Mouse (Mus musculus) skeletal muscle tissue, postnatal 0 days (tissue): ENCODE measurements around the gene Zfp963. TPM values are rescaled to one million over a fixed set of nuclear protein-coding genes. Genes with fewer than 3 reads are reported as not detected.

Source experiments
- polyA plus RNA-seq: library from polyadenylated mRNA; unstranded; fragments of >200 nt; fragmentation: Nextera tagmentation; extraction: Ambion mirVana; gene quantifications from 2 replicates; pipeline ENCODE4 v1.2.1, GENCODE M21; 2015

The Zfp963 gene
- polyA plus RNA-seq = 3.4 and 3.9 TPM in 2 replicates

GRCm38 (mm10) chr8:69749544-69750454 is at the start of gene Zfp963:
Gene Zfp963 (minus strand): TSS chr8:69749970.

DNA sequence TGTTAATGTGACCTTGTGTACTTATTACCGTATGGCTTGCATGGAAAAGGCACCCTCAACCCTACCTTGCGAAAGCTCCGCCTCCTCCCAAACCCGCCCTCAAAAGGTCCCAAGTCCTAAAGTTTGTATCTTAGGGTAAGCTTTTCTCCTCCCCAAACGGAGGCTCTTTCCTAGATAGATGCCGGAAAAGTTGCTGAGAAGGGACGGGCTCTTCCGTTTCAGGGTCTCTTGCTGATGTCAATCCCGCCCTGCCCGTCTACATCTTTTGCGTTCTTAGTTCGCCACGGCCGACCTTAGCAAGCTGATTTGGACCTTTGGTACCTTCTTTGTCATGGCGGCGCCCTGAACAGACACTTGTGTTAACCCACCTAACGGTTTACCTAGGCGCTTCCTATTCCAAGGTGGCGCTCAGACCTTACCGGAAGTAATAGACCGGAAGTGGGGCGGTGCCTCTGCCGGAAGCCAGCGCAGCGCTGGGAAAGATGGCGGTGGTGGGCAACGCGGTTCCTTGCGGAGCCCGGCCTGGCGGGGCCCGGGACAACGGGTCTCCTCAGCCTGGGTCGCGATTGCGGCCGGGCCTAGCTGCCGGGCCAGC is 41.1 kb upstream of the Zfp963 start, which contains the start of the genes Atp13a1 and Zfp866:
Gene Atp13a1, plus strand, starts transcription at position 391 of the 595 bp plus-strand sequence.
Gene Zfp866, minus strand, starts transcription at position 406 of the 595 bp plus-strand sequence.

GRCm38 (mm10) chr8:69774503-69775148 is 24.9 kb upstream of the Zfp963 start, which contains the start of gene Gm20422:
Gene Gm20422 (minus strand): TSS chr8:69774886.

DNA sequence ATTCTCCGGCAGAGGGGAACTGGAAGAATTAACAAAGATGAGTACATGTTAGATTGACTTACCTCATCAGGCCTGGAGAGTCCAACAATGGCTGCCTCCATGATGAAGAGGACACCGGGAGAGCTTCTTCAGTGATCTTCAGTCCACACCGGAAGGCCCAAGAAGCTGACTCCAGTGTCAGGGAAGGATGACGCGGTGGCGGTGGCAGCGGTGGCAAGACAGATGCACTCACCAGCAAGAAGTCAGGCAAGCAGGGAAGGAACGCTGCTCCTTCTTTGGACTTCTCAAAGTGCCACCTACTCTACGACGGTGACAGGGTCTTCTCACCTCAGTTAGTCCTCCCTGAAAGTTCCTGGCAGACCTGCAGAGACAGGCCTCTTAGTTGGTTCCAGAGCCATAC is 39.1 kb downstream of the Zfp963 start, which contains the start of gene Zfp869:
Gene Zfp869, minus strand, starts transcription at position 101 of the 400 bp plus-strand sequence.

Other genes with a start within 250 kb of the Zfp963 start
- not detected in 2 replicates for gene Gm7697, start 227.0 kb downstream of the Zfp963 start, polyA plus RNA-seq
- 7.3 and 9.1 TPM in 2 replicates for gene Zfp868, start 124.4 kb downstream of the Zfp963 start, polyA plus RNA-seq
- gene Zfp964, start 95.5 kb downstream of the Zfp963 start, polyA plus RNA-seq = 0.49 and 0.55 TPM in 2 replicates
- gene Zfp869, start 39.2 kb downstream of the Zfp963 start, polyA plus RNA-seq = 6.7 and 9.1 TPM in 2 replicates
- gene Gm20422, start 24.9 kb upstream of the Zfp963 start, polyA plus RNA-seq = 0.58 and 1.1 TPM in 2 replicates
- gene Atp13a1, start 41.2 kb upstream of the Zfp963 start, polyA plus RNA-seq = 14.1 and 16.6 TPM in 2 replicates
- gene Zfp866, start 41.2 kb upstream of the Zfp963 start, polyA plus RNA-seq = 7.8 and 8.3 TPM in 2 replicates
- 4.4 and 4.9 TPM in 2 replicates for gene Gmip, start 58.7 kb upstream of the Zfp963 start, polyA plus RNA-seq
- not detected in 2 replicates for gene Lpar2, start 72.5 kb upstream of the Zfp963 start, polyA plus RNA-seq
- 1.5 and 1.8 TPM in 2 replicates for gene Pbx4, start 82.5 kb upstream of the Zfp963 start, polyA plus RNA-seq
- gene Cilp2, start 137.7 kb upstream of the Zfp963 start, polyA plus RNA-seq = 0.76 and 1.2 TPM in 2 replicates
- 1.3 and 1.7 TPM in 2 replicates for gene Tssk6, start 152.2 kb upstream of the Zfp963 start, polyA plus RNA-seq
- gene Ndufa13, start 152.6 kb upstream of the Zfp963 start, polyA plus RNA-seq = 313 and 340 TPM in 2 replicates
- 12.2 and 13.0 TPM in 2 replicates for gene Yjefn3, start 152.7 kb upstream of the Zfp963 start, polyA plus RNA-seq
- 20.4 and 23.2 TPM in 2 replicates for gene Gatad2a, start 246.4 kb upstream of the Zfp963 start, polyA plus RNA-seq